Mouse (Mus musculus): Measurements from ENCODE around the gene Cdk4. TPM values are rescaled to one million over a fixed set of nuclear protein-coding genes. Genes with fewer than 3 reads are reported as not detected.

The Cdk4 gene
- polyA plus RNA-seq, 1 experiment from 2014 or later: 1,322 TPM

DNA sequence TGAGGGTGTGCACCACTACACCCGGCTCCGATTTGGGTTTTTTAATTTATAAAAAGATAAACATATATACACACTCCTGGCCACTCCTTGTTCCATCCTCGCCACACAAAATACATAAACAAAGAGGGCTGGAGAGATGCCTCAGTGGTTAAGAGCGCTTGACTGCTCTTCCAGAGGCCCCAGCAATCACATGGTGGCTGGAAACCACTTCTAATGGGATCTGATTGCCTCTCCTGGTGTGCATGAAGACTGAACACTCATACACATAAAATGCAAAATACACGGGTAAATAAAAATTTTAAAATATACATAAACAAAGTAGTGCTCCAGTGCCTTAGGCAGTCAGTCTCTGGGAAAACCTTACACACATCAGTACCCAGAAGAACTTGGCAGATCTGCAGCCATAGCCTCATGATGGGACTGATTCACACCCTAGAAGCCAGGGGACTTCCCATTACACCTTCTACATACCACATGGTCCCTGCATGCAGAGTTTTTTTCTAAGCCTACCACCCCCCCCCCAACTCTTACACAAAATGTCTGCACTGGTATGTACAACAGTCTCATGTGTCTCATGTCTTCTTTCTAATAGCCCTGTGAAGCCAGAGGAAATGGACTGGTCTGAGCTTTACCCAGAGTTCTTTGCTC, 20.7 kb upstream of the Cdk4 start:
- peak overlapping the region; percentile 93 for H3K4me2 ChIP-seq
- H3K9me3 ChIP-seq: no peaks in the 10 kb centered on the region
- H3K4me3 ChIP-seq: peak overlapping the region; percentile 92
- H3K9ac ChIP-seq: peak overlapping the region; percentile 75
- peaks cover 14% of the 10 kb centered on the region; the same call in 1 of the 2 replicates for H3K4me1 ChIP-seq
- ATAC-seq (ENCODE audit: insufficient number of reproducible peaks, low FRiP score, low TSS enrichment, low read depth): no peak
- peaks cover 29% of the 10 kb centered on the region for H3K36me3 ChIP-seq
- peak overlapping the region; percentile 94 for H3K27ac ChIP-seq
- peaks cover 9% of the 10 kb centered on the region for H3K27me3 ChIP-seq
- 16% methylated on average over 5 of the region's 5 CpGs for WGBS

DNA sequence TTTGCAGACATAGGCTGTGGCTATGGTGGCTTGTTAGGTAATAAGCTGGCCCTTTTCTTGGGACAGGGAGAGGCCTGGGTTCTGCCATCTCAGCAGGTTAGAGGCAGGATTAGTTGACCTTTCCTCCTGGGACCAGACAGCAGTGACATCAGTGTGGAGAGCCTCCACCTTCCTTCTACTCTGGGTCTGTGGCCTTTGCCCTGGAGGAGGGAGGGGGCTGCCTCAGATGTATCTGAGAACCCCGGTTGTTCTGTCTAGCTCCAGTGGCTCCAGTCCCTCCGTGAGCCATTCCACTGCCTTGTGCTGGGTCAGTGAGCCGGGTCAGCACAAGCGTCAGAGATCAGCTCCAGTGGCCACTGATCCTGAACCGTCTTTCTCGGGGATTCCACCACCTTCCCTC, 20.1 kb upstream of the Cdk4 start:
- 87% methylated on average over 6 of the region's 6 CpGs for WGBS
- 0 out of 2 replicates have a peak overlapping the region, but pooled peaks have one; percentile 92 for H3K4me3 ChIP-seq
- no peak for ATAC-seq (ENCODE audit: insufficient number of reproducible peaks, low FRiP score, low TSS enrichment, low read depth)

DNA sequence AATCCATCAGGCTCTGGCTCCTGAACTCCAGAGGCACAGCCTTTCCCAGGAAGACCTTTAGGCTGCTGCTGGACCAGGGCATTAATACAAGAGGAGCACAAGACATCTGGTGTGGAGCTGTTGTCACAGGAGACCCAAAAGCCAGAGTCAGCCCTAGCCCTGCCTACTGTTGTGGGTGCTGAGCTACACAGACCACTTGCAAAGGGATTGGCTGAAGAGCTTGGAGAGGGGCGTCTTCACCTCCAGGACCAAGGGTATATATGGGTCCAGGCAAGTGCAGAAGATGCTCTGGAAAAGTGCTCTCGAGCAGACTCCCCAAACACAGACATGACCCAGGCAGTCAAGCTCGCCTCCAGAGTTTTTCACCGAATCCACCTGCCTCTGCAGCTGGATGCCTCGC, 15.4 kb upstream of the Cdk4 start, which contains the start of gene Cyp27b1:
Gene Cyp27b1, plus strand, starts transcription at position 297 of the 400 bp plus-strand sequence.
- Histone ChIP-seq H3K27ac (no peak within 1 kb of the TSS), H3K36me3 (peaks cover 29% of the 10 kb centered on the region), H3K4me2 (peak within 1 kb of the TSS; percentile 25), H3K9ac (0 out of 2 replicates have a peak within 1 kb of the TSS, but pooled peaks have one; percentile 5), H3K4me3 (peak within 1 kb of the TSS; percentile 17), H3K4me1 (peaks cover 37% of the 10 kb centered on the region), H3K27me3 (peaks cover 58% of the 10 kb centered on the region), H3K9me3 (no peaks in the 10 kb centered on the region)
- 40% methylated on average over 5 of the region's 5 CpGs for WGBS
- ATAC-seq (ENCODE audit: insufficient number of reproducible peaks, low FRiP score, low TSS enrichment, low read depth): no peak

More for the DNA sequence above, 20.1 kb upstream of the Cdk4 start:
- Histone ChIP-seq H3K27ac (no peak overlapping the region), H3K9me3 (no peaks in the 10 kb centered on the region), H3K36me3 (peaks cover 29% of the 10 kb centered on the region), H3K27me3 (peaks cover 15% of the 10 kb centered on the region), H3K9ac (no peak overlapping the region), H3K4me1 (peaks cover 15% of the 10 kb centered on the region), H3K4me2 (no peak overlapping the region)

DNA sequence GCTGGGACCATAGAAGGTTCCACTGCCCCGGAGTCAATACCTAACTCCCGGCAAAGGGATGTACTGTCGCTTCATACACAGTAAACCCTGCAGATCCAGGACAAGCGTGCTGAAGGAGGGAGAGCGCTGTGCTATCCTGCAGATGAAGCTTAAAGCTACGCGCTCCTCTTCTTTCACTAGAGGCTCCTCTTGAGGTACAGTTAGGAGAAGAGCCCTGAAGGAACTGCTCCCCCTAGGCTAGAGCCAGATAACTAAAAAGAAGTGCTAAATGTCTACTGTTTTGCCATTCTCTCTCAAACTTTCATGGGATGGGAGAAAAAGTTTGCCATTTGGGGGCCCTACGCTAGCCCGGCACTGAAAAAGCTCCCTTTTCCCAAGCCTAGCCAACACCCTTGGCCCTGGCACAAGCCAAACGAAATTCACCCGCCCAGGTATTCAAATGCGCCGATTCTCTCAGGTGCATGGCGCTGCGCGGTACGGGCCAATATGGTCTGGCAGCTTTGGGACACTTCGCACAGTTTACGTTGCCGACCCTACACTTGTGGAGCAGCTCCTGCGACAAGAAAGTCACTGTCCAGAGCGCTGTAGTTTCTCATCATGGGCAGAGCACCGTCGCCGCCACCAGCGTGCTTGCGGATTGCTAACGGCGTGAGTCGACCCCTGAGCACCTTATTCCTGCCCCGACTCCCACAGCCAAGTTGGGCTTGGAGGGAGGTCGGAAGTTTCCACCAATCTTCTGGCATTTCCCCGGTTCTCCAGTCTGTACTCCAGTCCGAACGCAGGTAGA, 14.5 kb upstream of the Cdk4 start:
- Histone ChIP-seq H3K27ac (no peak overlapping the region), H3K9me3 (no peaks in the 10 kb centered on the region), H3K27me3 (peaks cover 58% of the 10 kb centered on the region), H3K36me3 (peaks cover 23% of the 10 kb centered on the region), H3K4me1 (peaks cover 33% of the 10 kb centered on the region), H3K4me3 (peak overlapping the region; percentile 17), H3K4me2 (peak overlapping the region; percentile 25), H3K9ac (0 out of 2 replicates have a peak overlapping the region, but pooled peaks have one; percentile 5)
- ATAC-seq (ENCODE audit: insufficient number of reproducible peaks, low FRiP score, low TSS enrichment, low read depth): no peak
- 4% methylated on average over 35 of the region's 35 CpGs for WGBS

DNA sequence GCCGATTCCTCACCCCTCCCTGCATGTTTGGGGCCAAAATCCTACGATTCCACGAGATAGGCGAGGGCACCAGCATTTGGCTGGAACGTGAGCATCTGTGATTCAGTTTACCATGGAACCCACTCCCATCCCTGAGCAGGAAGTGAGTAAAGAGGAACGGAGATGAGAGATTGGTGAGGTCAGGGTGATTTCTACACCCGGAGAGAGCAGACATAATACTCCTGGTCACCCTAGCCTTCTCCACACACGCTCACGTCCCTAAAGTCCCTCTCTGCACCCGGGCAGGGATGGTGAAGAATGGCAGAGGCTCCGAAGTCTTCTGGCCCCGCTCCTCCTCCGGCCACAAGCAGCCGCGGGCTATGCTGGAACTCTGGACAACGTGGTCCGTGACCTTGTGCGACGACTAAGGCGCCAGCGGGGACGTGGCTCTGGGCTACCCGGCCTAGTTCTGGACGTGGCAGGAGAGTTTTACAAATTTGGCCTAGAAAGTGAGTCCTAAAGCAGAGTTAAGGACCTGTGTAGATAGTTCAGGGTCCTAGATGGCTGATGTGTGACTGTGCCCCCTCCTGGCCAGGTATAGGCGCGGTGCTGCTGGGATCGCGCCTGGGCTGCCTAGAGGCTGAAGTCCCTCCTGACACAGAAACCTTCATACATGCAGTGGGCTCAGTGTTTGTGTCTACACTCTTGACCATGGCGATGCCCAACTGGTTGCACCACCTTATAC, 13.8 kb upstream of the Cdk4 start:
- 0 out of 2 replicates have a peak overlapping the region, but pooled peaks have one; percentile 5 for H3K9ac ChIP-seq
- no peak overlapping the region for H3K27ac ChIP-seq
- 2% methylated on average over 29 of the region's 29 CpGs for WGBS
- peaks cover 58% of the 10 kb centered on the region for H3K27me3 ChIP-seq
- peak overlapping the region; percentile 25 for H3K4me2 ChIP-seq
- no peaks in the 10 kb centered on the region for H3K9me3 ChIP-seq
- H3K36me3 ChIP-seq: peaks cover 22% of the 10 kb centered on the region
- peaks cover 33% of the 10 kb centered on the region for H3K4me1 ChIP-seq
- no peak for ATAC-seq (ENCODE audit: insufficient number of reproducible peaks, low FRiP score, low TSS enrichment, low read depth)
- peak overlapping the region; percentile 17 for H3K4me3 ChIP-seq

DNA sequence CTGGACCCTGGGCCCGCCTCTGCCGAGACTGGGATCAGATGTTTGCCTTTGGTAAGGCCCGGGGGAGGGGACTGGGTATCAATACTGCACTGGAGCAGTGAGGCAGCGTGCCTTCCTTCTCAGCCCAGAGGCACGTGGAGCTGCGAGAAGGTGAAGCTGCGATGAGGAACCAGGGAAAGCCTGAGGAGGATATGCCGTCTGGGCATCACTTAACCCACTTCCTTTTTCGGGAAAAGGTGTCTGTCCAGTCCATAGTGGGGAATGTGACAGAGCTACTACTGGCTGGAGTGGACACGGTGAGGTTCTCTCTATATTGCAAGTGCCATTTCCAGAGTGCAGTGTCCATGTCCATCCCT, 13.2 kb upstream of the Cdk4 start:
- H3K4me3 ChIP-seq: peak overlapping the region; percentile 17; the same call in 1 of the 2 replicates
- ATAC-seq (ENCODE audit: insufficient number of reproducible peaks, low FRiP score, low TSS enrichment, low read depth): no peak
- WGBS: 18% methylated on average over 10 of the region's 10 CpGs
- no peak overlapping the region for H3K27ac ChIP-seq
- peaks cover 58% of the 10 kb centered on the region for H3K27me3 ChIP-seq
- H3K9me3 ChIP-seq: no peaks in the 10 kb centered on the region
- peaks cover 19% of the 10 kb centered on the region for H3K36me3 ChIP-seq
- H3K4me1 ChIP-seq: peaks cover 33% of the 10 kb centered on the region
- H3K9ac ChIP-seq: no peak overlapping the region
- no peak overlapping the region for H3K4me2 ChIP-seq

DNA sequence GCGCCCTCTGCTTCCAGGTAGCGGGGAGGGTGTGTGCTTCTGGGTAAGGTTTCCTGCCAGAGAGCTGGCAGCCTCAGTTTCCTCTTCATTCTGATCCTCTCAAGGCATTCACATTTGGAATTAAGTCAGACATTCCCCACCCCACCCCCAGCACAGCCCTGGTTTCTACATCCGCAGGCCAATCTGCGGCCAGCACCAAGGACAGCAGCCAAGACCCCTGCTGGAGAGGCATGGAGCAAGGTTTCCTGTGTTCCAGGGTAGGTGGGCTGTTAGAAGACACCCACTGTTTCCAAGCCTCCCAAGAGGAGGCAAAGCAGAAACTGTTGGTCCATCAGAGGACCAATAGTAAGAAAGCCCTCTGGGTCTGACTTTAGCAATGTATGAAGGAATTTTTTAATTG, 8.7 kb upstream of the Cdk4 start:
- H3K9ac ChIP-seq: no peak overlapping the region
- H3K4me3 ChIP-seq: no peak overlapping the region
- no peak overlapping the region for H3K4me2 ChIP-seq
- H3K4me1 ChIP-seq: peaks cover 31% of the 10 kb centered on the region
- peaks cover 31% of the 10 kb centered on the region for H3K27me3 ChIP-seq
- no peaks in the 10 kb centered on the region for H3K9me3 ChIP-seq
- no peak for ATAC-seq (ENCODE audit: insufficient number of reproducible peaks, low FRiP score, low TSS enrichment, low read depth)
- H3K27ac ChIP-seq: no peak overlapping the region
- peaks cover 32% of the 10 kb centered on the region for H3K36me3 ChIP-seq
- WGBS: 57% methylated on average over 4 of the region's 4 CpGs

DNA sequence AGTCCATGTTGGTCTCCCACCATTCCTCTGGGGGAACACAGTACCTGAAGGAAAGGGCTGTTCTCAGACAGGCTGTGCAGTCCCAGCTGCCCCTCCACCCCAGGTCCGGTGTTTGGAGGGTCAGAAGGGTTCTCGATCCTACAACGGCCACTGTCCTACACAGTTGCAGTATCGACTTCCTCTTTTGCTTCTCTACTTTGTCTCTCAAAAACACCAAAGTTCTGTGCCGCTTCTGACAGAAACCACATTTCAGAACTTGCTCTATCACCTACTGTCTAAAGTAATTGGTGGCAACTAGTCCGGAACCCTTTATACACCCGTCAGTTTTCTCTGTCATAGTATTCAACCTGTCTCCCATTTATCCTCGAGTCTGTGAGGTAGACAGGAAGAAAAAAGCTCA, 7.9 kb upstream of the Cdk4 start:
- Histone ChIP-seq H3K4me1 (peaks cover 28% of the 10 kb centered on the region), H3K27me3 (peaks cover 26% of the 10 kb centered on the region), H3K4me2 (no peak overlapping the region), H3K4me3 (no peak overlapping the region), H3K36me3 (peaks cover 32% of the 10 kb centered on the region), H3K27ac (no peak overlapping the region), H3K9ac (no peak overlapping the region), H3K9me3 (no peaks in the 10 kb centered on the region)
- no peak for ATAC-seq (ENCODE audit: insufficient number of reproducible peaks, low FRiP score, low TSS enrichment, low read depth)
- 83% methylated on average over 8 of the region's 8 CpGs for WGBS

DNA sequence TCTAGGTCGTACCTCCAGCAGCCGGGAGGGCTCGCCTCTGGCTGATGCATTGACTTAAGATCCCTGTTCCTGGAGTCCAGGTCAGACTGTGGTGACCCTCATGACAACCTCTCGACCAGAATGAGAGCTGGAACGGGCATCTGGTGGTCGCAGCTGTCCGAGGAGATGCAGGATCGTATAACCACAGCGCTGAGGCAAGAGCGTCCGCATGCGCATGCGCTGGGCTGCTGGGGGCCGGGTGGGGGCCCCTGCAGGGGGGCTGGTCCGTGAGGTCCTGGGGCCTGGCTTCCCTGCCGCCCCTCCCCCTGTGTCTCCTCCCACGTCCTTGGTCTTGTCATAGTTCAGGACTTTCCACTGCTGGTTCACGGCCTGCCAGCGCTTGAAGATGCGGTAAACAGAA, 6.8 kb upstream of the Cdk4 start:
- Histone ChIP-seq H3K4me2 (no peak overlapping the region), H3K9ac (no peak overlapping the region), H3K4me1 (peaks cover 24% of the 10 kb centered on the region), H3K36me3 (peaks cover 32% of the 10 kb centered on the region), H3K27ac (no peak overlapping the region), H3K27me3 (peaks cover 25% of the 10 kb centered on the region), H3K9me3 (no peaks in the 10 kb centered on the region), H3K4me3 (no peak overlapping the region)
- ATAC-seq (ENCODE audit: insufficient number of reproducible peaks, low FRiP score, low TSS enrichment, low read depth): no peak
- 82% methylated on average over 20 of the region's 20 CpGs for WGBS

DNA sequence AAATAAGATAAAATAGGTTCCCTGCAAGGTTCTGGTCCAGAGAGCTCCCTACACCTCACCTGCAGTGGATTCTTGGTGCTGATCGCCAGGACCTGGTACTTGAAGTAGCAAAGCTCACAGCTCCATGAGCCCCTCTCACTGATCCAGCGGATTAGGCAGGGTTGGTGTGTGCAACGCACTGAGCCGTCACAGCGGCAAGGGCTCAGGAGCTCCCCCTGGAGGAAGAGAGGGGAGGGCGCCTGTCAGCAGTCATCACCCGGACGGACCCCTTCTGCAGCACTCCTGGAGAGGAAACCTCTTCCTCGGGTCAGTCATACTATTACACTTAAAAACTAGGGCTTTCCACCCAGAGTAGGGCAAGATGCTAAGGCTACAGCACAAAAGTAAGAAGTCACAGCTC, 5.2 kb upstream of the Cdk4 start:
- H3K9ac ChIP-seq: no peak overlapping the region
- H3K4me3 ChIP-seq: peak overlapping the region; percentile 87
- ATAC-seq (ENCODE audit: insufficient number of reproducible peaks, low FRiP score, low TSS enrichment, low read depth): no peak
- WGBS: 1% methylated on average over 9 of the region's 9 CpGs
- H3K36me3 ChIP-seq: peaks cover 32% of the 10 kb centered on the region
- peaks cover 23% of the 10 kb centered on the region for H3K4me1 ChIP-seq
- peak overlapping the region; percentile 95 for H3K4me2 ChIP-seq
- no peak overlapping the region for H3K27ac ChIP-seq
- no peaks in the 10 kb centered on the region for H3K9me3 ChIP-seq
- peaks cover 16% of the 10 kb centered on the region for H3K27me3 ChIP-seq

DNA sequence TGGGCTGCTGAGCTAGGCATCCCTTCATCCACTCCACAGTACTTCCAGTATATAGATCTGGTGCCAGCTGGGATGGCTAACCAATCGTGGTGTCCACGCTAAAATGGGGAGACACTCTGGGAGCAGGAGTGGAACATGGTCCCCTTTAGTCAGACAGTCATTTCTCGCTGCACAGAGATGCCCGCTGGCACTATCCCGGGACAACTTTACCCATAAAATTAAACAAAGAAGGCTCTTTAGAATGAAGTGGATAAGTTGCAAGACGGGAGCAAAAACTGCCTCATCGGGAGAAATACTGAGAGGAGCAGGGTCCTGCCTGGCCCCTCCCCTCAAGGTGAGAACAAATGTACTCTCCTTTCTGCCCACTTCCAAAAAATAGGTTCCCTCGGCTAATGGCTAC, 4.6 kb upstream of the Cdk4 start:
- 8% methylated on average over 8 of the region's 8 CpGs for WGBS
- peak overlapping the region; percentile 95 for H3K4me2 ChIP-seq
- no peak overlapping the region for H3K27ac ChIP-seq
- ATAC-seq (ENCODE audit: insufficient number of reproducible peaks, low FRiP score, low TSS enrichment, low read depth): no peak
- H3K27me3 ChIP-seq: peaks cover 16% of the 10 kb centered on the region
- peak overlapping the region; percentile 87 for H3K4me3 ChIP-seq
- no peaks in the 10 kb centered on the region for H3K9me3 ChIP-seq
- peak overlapping the region; percentile 80; the same call in 1 of the 2 replicates for H3K9ac ChIP-seq
- H3K36me3 ChIP-seq: peaks cover 32% of the 10 kb centered on the region
- H3K4me1 ChIP-seq: peaks cover 23% of the 10 kb centered on the region
